Comparison of ENCODE assay signal across 21 mouse cellular contexts in genomic region chr3:155604001-155604400, GRCm38 (mm10).
A peak's percentile ranks its signal among the peaks of the same experiment; 100 is the strongest.
DNase-seq lines count a peak whose midpoint lies in the region; ATAC-seq and TF ChIP-seq lines count a peak whose summit lies in the region.
"Had no signal": no experiment of that assay in that cellular context is flagged by ENCODE, and none has a peak within 500 bp of the region (broad histone marks: within the 10 kb centered on the region; RNA-seq: fewer than 3 reads in every experiment).

No protein-coding gene starts in this region.

- no peaks in the 10 kb centered on the region for H3K36me3 ChIP-seq in intestine, embryonic 15.5 days
- H3K36me3 ChIP-seq in intestine, embryonic 16.5 days (ENCODE audit: control insufficient read depth, insufficient read depth, low read length), result no peaks in the 10 kb centered on the region
- no peaks in the 10 kb centered on the region for H3K36me3 ChIP-seq in intestine, postnatal 0 days (ENCODE audit: control insufficient read depth, insufficient read depth)
- H3K36me3 ChIP-seq in liver, embryonic 11.5 days (ENCODE audit: control insufficient read depth, insufficient read depth, low read length), result no peaks in the 10 kb centered on the region
- H3K36me3 ChIP-seq: G1E had no signal

- H3K27ac ChIP-seq in intestine, embryonic 15.5 days, result no peak overlapping the region
- no peak overlapping the region for H3K27ac ChIP-seq in intestine, embryonic 16.5 days (ENCODE audit: low read length)
- H3K27ac ChIP-seq in intestine, postnatal 0 days (ENCODE audit: low read depth, low read length), result no peak overlapping the region
- H3K27ac ChIP-seq in layer of hippocampus, adult 2 months, result no peak overlapping the region
- no peak overlapping the region for H3K27ac ChIP-seq in liver, embryonic 11.5 days (ENCODE audit: low read depth, low read length)

- H3K27me3 ChIP-seq in intestine, embryonic 15.5 days (replicated peaks), result no peaks in the 10 kb centered on the region
- H3K27me3 ChIP-seq in intestine, embryonic 16.5 days (replicated peaks; ENCODE audit: control insufficient read depth, insufficient read depth, low read length), result no peaks in the 10 kb centered on the region
- H3K27me3 ChIP-seq in intestine, postnatal 0 days (replicated peaks; ENCODE audit: control insufficient read depth, insufficient read depth, low read length), result no peaks in the 10 kb centered on the region
- H3K27me3 ChIP-seq in liver, embryonic 11.5 days (replicated peaks; ENCODE audit: control insufficient read depth, insufficient read depth, low read length), result no peaks in the 10 kb centered on the region
- H3K27me3 ChIP-seq: CH12.LX, Patski had no signal

- no peak for TF ChIP-seq CTCF in intestine, postnatal 0 days (IDR thresholded peaks at IDR 0.05; ENCODE audit: low read depth)
- no peak for TF ChIP-seq CTCF in layer of hippocampus, adult 2 months (conservative IDR thresholded peaks at IDR 0.05)

- 0 out of 2 replicates have a peak, but pooled peaks have one; percentile 36 for ATAC-seq in intestine, embryonic 15.5 days
- ATAC-seq in intestine, embryonic 16.5 days, result peak; percentile 62; the same call in 1 of the 2 replicates
- peak; percentile 56; the same call in 1 of the 2 replicates for ATAC-seq in intestine, postnatal 0 days
- ATAC-seq in liver, embryonic 11.5 days (replicated peaks; ENCODE audit: low FRiP score), result no peak
- ATAC-seq: activated CD4-positive, CD25-positive, alpha-beta regulatory T cell, adult 4 months; CD4-positive, CD25-positive, alpha-beta regulatory T cell, adult 4 months; Patski had no signal

- DNase-seq in layer of hippocampus, adult 2 months (ENCODE audit: low spot score in 2 of 2), result no peak
- no peak for DNase-seq in right cerebral cortex, adult 2 months (ENCODE audit: low spot score in 2 of 2)
- no peak for DNase-seq in liver, embryonic 11.5 days (ENCODE audit: low spot score)
- DNase-seq: adrenal gland, adult 2 months; adrenal gland, adult 8-10 months; adrenal gland, postnatal 10 days; adrenal gland, postnatal 14 days; adrenal gland, postnatal 25 days; adrenal gland, postnatal 36 days; B cell, adult 2 months; cerebellum, adult 11 months; cerebellum, adult 11-12 months; cerebellum, adult 18-20 months had no signal

- H3K4me3 ChIP-seq in intestine, embryonic 15.5 days (replicated peaks), result no peak overlapping the region
- no peak overlapping the region for H3K4me3 ChIP-seq in intestine, embryonic 16.5 days (ENCODE audit: low read length)
- H3K4me3 ChIP-seq in intestine, postnatal 0 days (ENCODE audit: low read depth, low read length), result no peak overlapping the region
- H3K4me3 ChIP-seq in layer of hippocampus, adult 2 months, result no peak overlapping the region
- no peak overlapping the region for H3K4me3 ChIP-seq in liver, embryonic 11.5 days (ENCODE audit: low read depth, low read length)

- no peak overlapping the region for H3K4me2 ChIP-seq in intestine, embryonic 15.5 days (replicated peaks)
- H3K4me2 ChIP-seq in intestine, embryonic 16.5 days (ENCODE audit: low read depth, low read length), result no peak overlapping the region
- H3K4me2 ChIP-seq in intestine, postnatal 0 days (replicated peaks; ENCODE audit: low read depth), result no peak overlapping the region
- no peak overlapping the region for H3K4me2 ChIP-seq in liver, embryonic 11.5 days

- H3K9me3 ChIP-seq in intestine, embryonic 15.5 days, result no peaks in the 10 kb centered on the region
- no peaks in the 10 kb centered on the region for H3K9me3 ChIP-seq in intestine, embryonic 16.5 days (ENCODE audit: control insufficient read depth, low read length)
- no peaks in the 10 kb centered on the region for H3K9me3 ChIP-seq in intestine, postnatal 0 days (ENCODE audit: control insufficient read depth)
- no peaks in the 10 kb centered on the region for H3K9me3 ChIP-seq in liver, embryonic 11.5 days (ENCODE audit: control insufficient read depth, low read length)
- H3K9me3 ChIP-seq: G1E had no signal

- 21% methylated on average over 1 of the region's 1 CpGs for WGBS in intestine, embryonic 15.5 days
- WGBS in intestine, embryonic 16.5 days, result 17% methylated on average over 1 of the region's 1 CpGs
- 17% methylated on average over 1 of the region's 1 CpGs for WGBS in intestine, postnatal 0 days
- WGBS in liver, embryonic 11.5 days, result 55% methylated on average over 1 of the region's 1 CpGs

- no peak overlapping the region for H3K9ac ChIP-seq in intestine, embryonic 15.5 days
- H3K9ac ChIP-seq in intestine, embryonic 16.5 days (ENCODE audit: low read depth, low read length), result no peak overlapping the region
- H3K9ac ChIP-seq in intestine, postnatal 0 days (ENCODE audit: low read depth, low read length), result no peak overlapping the region
- no peak overlapping the region for H3K9ac ChIP-seq in liver, embryonic 11.5 days (ENCODE audit: low read depth, low read length)

- H3K4me1 ChIP-seq in intestine, embryonic 15.5 days (replicated peaks), result no peaks in the 10 kb centered on the region
- H3K4me1 ChIP-seq in intestine, embryonic 16.5 days (ENCODE audit: control insufficient read depth, insufficient read depth, low read length), result no peaks in the 10 kb centered on the region
- H3K4me1 ChIP-seq in intestine, postnatal 0 days (replicated peaks; ENCODE audit: control insufficient read depth, insufficient read depth, low read length), result no peaks in the 10 kb centered on the region
- H3K4me1 ChIP-seq in liver, embryonic 11.5 days (replicated peaks; ENCODE audit: control insufficient read depth, insufficient read depth, low read length), result no peaks in the 10 kb centered on the region
